Mouse (Mus musculus) gonadal fat pad, adult 2 months (tissue): ENCODE data around the gene Setmar. TPM values are rescaled to one million over a fixed set of nuclear protein-coding genes. Genes with fewer than 3 reads are reported as not detected.
A peak's percentile ranks its signal among the peaks of the same experiment; 100 is the strongest.
"Not testable (repeated sequence)": the region's sequence is repeated elsewhere in the genome, so short reads cannot be mapped to it uniquely, and the experiment has no call there.

ENCODE experiments used
- DNase-seq: peaks from one replicate; pipeline ENCODE4 v3.0.0-alpha.2; 2012; ENCODE audit warnings: low read depth
- polyA plus RNA-seq: library from polyadenylated mRNA; depleted of rRNA; stranded (reverse); fragments of >200 nt; gene quantifications from 2 replicates; pipeline ENCODE4 v1.2.3, GENCODE M21; 2012; rRNA removed

Gene Setmar
- 3.9 and 4.9 TPM in 2 replicates for polyA plus RNA-seq

- peak; percentile 88 for DNase-seq
Measured at GRCm38 (mm10) chr6:108064918-108065526, at the start of gene Setmar. TSS of gene Setmar (plus strand) at chr6:108065045.

- no peak for DNase-seq
Measured at GRCm38 (mm10) chr6:108021646-108022045, 43.2 kb upstream of the Setmar start.

- not testable (repeated sequence) for DNase-seq
Measured at GRCm38 (mm10) chr6:108055041-108055440, 9.8 kb upstream of the Setmar start.

- no peak for DNase-seq
Measured at GRCm38 (mm10) chr6:108055946-108056345, 8.9 kb upstream of the Setmar start.

- no peak for DNase-seq
Measured at GRCm38 (mm10) chr6:108057353-108057752, 7.5 kb upstream of the Setmar start.

- no peak for DNase-seq
Measured at GRCm38 (mm10) chr6:108058066-108058465, 6.8 kb upstream of the Setmar start.

- DNase-seq: no peak
Measured at GRCm38 (mm10) chr6:108061121-108061520, 3.7 kb upstream of the Setmar start.

- no peak for DNase-seq
Measured at GRCm38 (mm10) chr6:108065583-108065982, 738 bp downstream of the Setmar start.

- DNase-seq: no peak
Measured at GRCm38 (mm10) chr6:108070947-108071346, 6.1 kb downstream of the Setmar start.

GRCm38 (mm10) chr6:108073071-108073470, 8.2 kb downstream of the Setmar start:
- DNase-seq: no peak

- DNase-seq: no peak
Measured at GRCm38 (mm10) chr6:108073931-108074330, 9.1 kb downstream of the Setmar start.

- no peak for DNase-seq
Measured at GRCm38 (mm10) chr6:108074624-108075023, 9.8 kb downstream of the Setmar start.

GRCm38 (mm10) chr6:108075857-108076256, 11.0 kb downstream of the Setmar start:
- no peak for DNase-seq

GRCm38 (mm10) chr6:108091296-108091695, 26.5 kb downstream of the Setmar start:
- DNase-seq: no peak

GRCm38 (mm10) chr6:108092646-108093045, 27.8 kb downstream of the Setmar start:
- no peak for DNase-seq

GRCm38 (mm10) chr6:108093449-108093848, 28.6 kb downstream of the Setmar start:
- no peak for DNase-seq

- no peak for DNase-seq
Measured at GRCm38 (mm10) chr6:108095445-108095844, 30.6 kb downstream of the Setmar start.

- DNase-seq: no peak
Measured at GRCm38 (mm10) chr6:108098171-108098845, 33.5 kb downstream of the Setmar start.

- DNase-seq: no peak
Measured at GRCm38 (mm10) chr6:108098846-108099217, 34.0 kb downstream of the Setmar start.

GRCm38 (mm10) chr6:108101936-108102830, 37.3 kb downstream of the Setmar start:
- no peak for DNase-seq

GRCm38 (mm10) chr6:108107376-108107775, 42.5 kb downstream of the Setmar start:
- no peak for DNase-seq

- no peak for DNase-seq
Measured at GRCm38 (mm10) chr6:108110336-108110735, 45.5 kb downstream of the Setmar start.
